Mouse (Mus musculus) gastrocnemius, adult 18-20 months (tissue): ENCODE measurements around the gene Col4a1. TPM values are rescaled to one million over a fixed set of nuclear protein-coding genes. Genes with fewer than 3 reads are reported as not detected.

Experiments
- DNase-seq: peaks from one replicate; pipeline ENCODE4 v3.0.0; 2021; ENCODE audit warnings: low spot score
- total RNA-seq, 2 experiments: library from RNA; stranded (reverse); gene quantifications; 2 replicates each; pipeline ENCODE4 v1.2.3; 2021

Col4a1 gene
- total RNA-seq, 2 experiments from 2014 or later, result 66.5 to 81.6 TPM

- no peak for DNase-seq
Measured at GRCm38 (mm10) chr8:11299317-11299602, 13.4 kb downstream of the Col4a1 start.

- DNase-seq, result no peak
Measured at GRCm38 (mm10) chr8:11298531-11299316, 13.9 kb downstream of the Col4a1 start.

GRCm38 (mm10) chr8:11297141-11297838, 15.3 kb downstream of the Col4a1 start:
- no peak for DNase-seq

GRCm38 (mm10) chr8:11296282-11296943, 16.2 kb downstream of the Col4a1 start:
- DNase-seq, result no peak

GRCm38 (mm10) chr8:11292611-11293010, 20.0 kb downstream of the Col4a1 start:
- DNase-seq, result peak; percentile 74

GRCm38 (mm10) chr8:11290533-11290932, 22.1 kb downstream of the Col4a1 start:
- DNase-seq, result no peak

- peak; percentile 48 for DNase-seq
Measured at GRCm38 (mm10) chr8:11288286-11288685, 24.3 kb downstream of the Col4a1 start.

- no peak for DNase-seq
Measured at GRCm38 (mm10) chr8:11287139-11287538, 25.5 kb downstream of the Col4a1 start.

- no peak for DNase-seq
Measured at GRCm38 (mm10) chr8:11285437-11285836, 27.2 kb downstream of the Col4a1 start.

GRCm38 (mm10) chr8:11283217-11283616, 29.4 kb downstream of the Col4a1 start:
- DNase-seq, result no peak

GRCm38 (mm10) chr8:11282696-11283095, 29.9 kb downstream of the Col4a1 start:
- DNase-seq, result no peak

GRCm38 (mm10) chr8:11282139-11282538, 30.5 kb downstream of the Col4a1 start:
- no peak for DNase-seq

- DNase-seq, result peak; percentile 68
Measured at GRCm38 (mm10) chr8:11280721-11281268, 31.8 kb downstream of the Col4a1 start.

GRCm38 (mm10) chr8:11279296-11279826, 33.3 kb downstream of the Col4a1 start:
- no peak for DNase-seq

GRCm38 (mm10) chr8:11278101-11278611, 34.5 kb downstream of the Col4a1 start:
- peak; percentile 52 for DNase-seq

GRCm38 (mm10) chr8:11277602-11278051, 35.0 kb downstream of the Col4a1 start:
- peak; percentile 58 for DNase-seq

- no peak for DNase-seq
Measured at GRCm38 (mm10) chr8:11276286-11276685, 36.3 kb downstream of the Col4a1 start.

GRCm38 (mm10) chr8:11274415-11274814, 38.2 kb downstream of the Col4a1 start:
- no peak for DNase-seq

GRCm38 (mm10) chr8:11273506-11274158, 39.0 kb downstream of the Col4a1 start:
- peak; percentile 87 for DNase-seq

GRCm38 (mm10) chr8:11272205-11272604, 40.4 kb downstream of the Col4a1 start:
- DNase-seq, result no peak

- peak; percentile 73 for DNase-seq
Measured at GRCm38 (mm10) chr8:11270826-11271225, 41.8 kb downstream of the Col4a1 start.
